Mouse (Mus musculus): ENCODE data around the gene Ifngr2.
A peak's percentile ranks its signal among the peaks of the same experiment; 100 is the strongest.

- TF ChIP-seq CTCF (IDR thresholded peaks at IDR 0.05) (peak; percentile 59), POLR2A (IDR thresholded peaks at IDR 0.05; ENCODE audit: insufficient read depth, low read depth, low read length) (no peak)
These were observed 19.8 kb upstream of the Ifngr2 start for GRCm38 (mm10) chr16:91527051-91527450.
